Mouse (Mus musculus): Measurements from ENCODE around the gene Ndufaf8. TPM values are rescaled to one million over a fixed set of nuclear protein-coding genes. Genes with fewer than 3 reads are reported as not detected.

Ndufaf8 gene
- polyA plus RNA-seq, 1 experiment from 2014 or later, result 62.0 TPM

GRCm38 (mm10) chr11:120119936-120120541 lies 21.3 kb downstream of the Ndufaf8 start:
- peaks cover 29% of the 10 kb centered on the region for H3K36me3 ChIP-seq (replicated peaks)
- H3K27me3 ChIP-seq, result no peaks in the 10 kb centered on the region
- ATAC-seq (ENCODE audit: low FRiP score), result no peak
- no peaks in the 10 kb centered on the region for H3K9me3 ChIP-seq
- H3K9ac ChIP-seq, result no peak overlapping the region
- no peaks in the 10 kb centered on the region for H3K4me1 ChIP-seq
- no peak overlapping the region for H3K4me3 ChIP-seq (replicated peaks)
- WGBS, result 87% methylated on average over 10 of the region's 10 CpGs
- H3K4me2 ChIP-seq, result no peak overlapping the region
- peak overlapping the region; percentile 21; the same call in 1 of the 2 replicates for H3K27ac ChIP-seq

DNA sequence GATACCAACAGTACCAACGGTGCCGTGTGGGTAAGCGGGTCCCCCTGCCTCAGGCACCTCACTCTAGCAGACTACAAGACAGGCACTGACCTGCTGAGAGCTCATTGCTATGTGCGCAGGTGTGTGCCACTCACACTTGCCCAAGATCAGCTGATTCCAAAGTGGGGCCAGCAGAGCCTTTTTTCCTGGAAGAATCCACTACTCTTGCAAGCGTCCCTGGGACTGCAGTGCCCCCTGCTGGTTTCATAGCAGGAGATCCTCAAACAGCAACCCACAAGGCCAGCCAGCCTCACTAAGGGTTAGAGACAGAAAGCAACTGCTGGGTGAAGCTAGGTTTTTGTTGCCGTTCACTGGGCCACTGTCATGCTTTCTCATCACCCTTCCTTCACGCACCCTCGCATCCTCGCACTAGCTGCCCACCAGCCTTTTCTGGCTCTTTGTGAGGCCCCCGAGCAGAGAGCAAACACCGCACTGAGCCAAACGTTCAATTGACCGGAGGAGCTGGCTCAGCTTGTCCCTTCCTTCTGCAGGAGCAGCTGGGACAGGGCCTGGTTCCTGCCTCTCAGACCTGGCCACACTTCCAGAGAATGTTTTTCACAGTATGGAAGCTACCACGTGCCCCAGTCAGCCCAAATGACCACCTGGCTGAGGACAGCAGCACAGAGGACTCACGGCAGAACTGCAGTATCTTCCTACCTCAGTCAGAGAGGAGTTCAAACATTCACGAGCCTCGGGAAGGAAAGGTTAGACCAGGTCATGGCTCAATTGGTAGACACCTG lies 22.1 kb downstream of the Ndufaf8 start:
- Histone ChIP-seq H3K27me3 (no peaks in the 10 kb centered on the region), H3K9me3 (no peaks in the 10 kb centered on the region), H3K9ac (no peak overlapping the region), H3K27ac (no peak overlapping the region), H3K36me3 (replicated peaks) (peaks cover 22% of the 10 kb centered on the region), H3K4me2 (no peak overlapping the region), H3K4me1 (no peaks in the 10 kb centered on the region), H3K4me3 (replicated peaks) (no peak overlapping the region)
- no peak for ATAC-seq (ENCODE audit: low FRiP score)
- 84% methylated on average over 17 of the region's 17 CpGs for WGBS

GRCm38 (mm10) chr11:120122126-120122525 lies 23.4 kb downstream of the Ndufaf8 start:
- Histone ChIP-seq H3K9me3 (no peaks in the 10 kb centered on the region), H3K4me3 (replicated peaks) (no peak overlapping the region), H3K27ac (no peak overlapping the region), H3K4me1 (no peaks in the 10 kb centered on the region), H3K9ac (no peak overlapping the region), H3K27me3 (no peaks in the 10 kb centered on the region), H3K36me3 (replicated peaks) (peaks cover 16% of the 10 kb centered on the region), H3K4me2 (no peak overlapping the region)
- no peak for ATAC-seq (ENCODE audit: low FRiP score)
- WGBS, result 88% methylated on average over 12 of the region's 12 CpGs

DNA sequence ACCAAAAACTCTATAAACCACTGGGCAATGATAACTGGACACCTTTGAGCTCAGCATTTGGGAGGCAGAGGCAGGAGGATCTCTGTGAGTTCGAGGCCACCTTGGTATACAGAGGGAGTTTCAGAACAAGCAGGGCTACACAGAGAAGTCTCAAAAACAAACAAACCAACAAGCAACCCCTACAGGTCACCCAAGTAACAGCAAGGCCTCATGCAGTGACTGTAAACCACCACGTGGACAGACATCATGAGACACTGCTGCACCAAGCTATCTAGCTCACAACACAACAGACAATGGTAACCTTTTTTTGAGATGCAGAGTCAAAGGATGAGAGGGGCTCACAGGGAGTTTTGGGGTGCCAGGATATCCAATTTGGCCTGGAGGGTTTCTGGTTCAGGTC lies 28.1 kb downstream of the Ndufaf8 start:
- Histone ChIP-seq H3K27ac (no peak overlapping the region), H3K9me3 (no peaks in the 10 kb centered on the region), H3K4me3 (replicated peaks) (no peak overlapping the region), H3K27me3 (no peaks in the 10 kb centered on the region), H3K4me2 (no peak overlapping the region), H3K36me3 (replicated peaks) (peaks cover 51% of the 10 kb centered on the region), H3K4me1 (no peaks in the 10 kb centered on the region), H3K9ac (no peak overlapping the region)
- ATAC-seq (ENCODE audit: low FRiP score), result no peak
- WGBS, result 92% methylated on average over 2 of the region's 2 CpGs

DNA sequence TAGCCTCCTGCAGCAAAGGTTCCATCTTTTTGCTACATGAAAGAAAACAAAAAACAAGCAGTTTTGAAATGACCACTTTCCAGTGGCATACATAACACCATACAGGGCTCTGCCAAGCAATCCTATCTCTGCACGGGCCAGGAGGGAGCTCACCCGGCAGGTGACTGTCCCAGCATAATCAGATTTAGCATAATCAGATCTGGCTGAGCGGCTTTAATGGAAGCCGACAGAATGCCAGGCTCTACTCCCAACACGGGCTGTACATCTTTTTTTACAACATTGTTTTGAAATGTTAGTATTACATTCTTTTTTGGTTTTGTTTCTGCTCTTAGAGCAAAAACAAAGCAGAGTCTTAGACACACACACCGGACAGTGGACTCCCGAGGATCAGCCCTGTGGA lies 30.6 kb downstream of the Ndufaf8 start:
- Histone ChIP-seq H3K27ac (no peak overlapping the region), H3K4me3 (replicated peaks) (no peak overlapping the region)
- 75% methylated on average over 7 of the region's 7 CpGs for WGBS

DNA sequence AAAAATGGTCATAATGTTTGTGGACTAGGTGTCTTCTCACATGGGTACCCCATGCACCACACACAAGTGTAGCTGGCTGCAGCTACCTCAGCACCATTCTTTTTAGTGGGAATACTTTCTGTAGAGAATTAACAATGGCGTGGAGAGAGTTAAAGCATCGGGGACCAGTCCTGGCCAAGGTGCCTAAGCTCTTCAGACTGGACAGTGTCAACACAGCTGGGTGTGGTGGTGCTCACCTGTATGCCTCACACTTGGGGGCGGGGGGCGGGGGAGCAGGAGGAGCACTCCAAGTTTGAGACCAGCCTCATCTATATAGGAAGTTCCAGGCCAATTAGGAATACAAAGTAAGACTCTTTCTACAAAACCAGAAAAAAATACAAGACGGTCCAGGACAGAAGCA lies 35.4 kb downstream of the Ndufaf8 start:
- H3K9ac ChIP-seq, result no peak overlapping the region
- no peak overlapping the region for H3K4me3 ChIP-seq (replicated peaks)
- no peak overlapping the region for H3K27ac ChIP-seq
- peaks cover 13% of the 10 kb centered on the region for H3K4me1 ChIP-seq
- no peak overlapping the region for H3K4me2 ChIP-seq
- no peak for ATAC-seq (ENCODE audit: low FRiP score)
- H3K36me3 ChIP-seq (replicated peaks), result peaks cover 68% of the 10 kb centered on the region
- H3K9me3 ChIP-seq, result no peaks in the 10 kb centered on the region
- WGBS, result 93% methylated on average over 5 of the region's 5 CpGs
- H3K27me3 ChIP-seq, result no peaks in the 10 kb centered on the region

More for the DNA sequence above, 30.6 kb downstream of the Ndufaf8 start:
- Histone ChIP-seq H3K27me3 (no peaks in the 10 kb centered on the region), H3K36me3 (replicated peaks) (peaks cover 66% of the 10 kb centered on the region), H3K4me2 (no peak overlapping the region), H3K9me3 (no peaks in the 10 kb centered on the region), H3K9ac (no peak overlapping the region), H3K4me1 (no peaks in the 10 kb centered on the region)
- ATAC-seq (ENCODE audit: low FRiP score), result no peak

DNA sequence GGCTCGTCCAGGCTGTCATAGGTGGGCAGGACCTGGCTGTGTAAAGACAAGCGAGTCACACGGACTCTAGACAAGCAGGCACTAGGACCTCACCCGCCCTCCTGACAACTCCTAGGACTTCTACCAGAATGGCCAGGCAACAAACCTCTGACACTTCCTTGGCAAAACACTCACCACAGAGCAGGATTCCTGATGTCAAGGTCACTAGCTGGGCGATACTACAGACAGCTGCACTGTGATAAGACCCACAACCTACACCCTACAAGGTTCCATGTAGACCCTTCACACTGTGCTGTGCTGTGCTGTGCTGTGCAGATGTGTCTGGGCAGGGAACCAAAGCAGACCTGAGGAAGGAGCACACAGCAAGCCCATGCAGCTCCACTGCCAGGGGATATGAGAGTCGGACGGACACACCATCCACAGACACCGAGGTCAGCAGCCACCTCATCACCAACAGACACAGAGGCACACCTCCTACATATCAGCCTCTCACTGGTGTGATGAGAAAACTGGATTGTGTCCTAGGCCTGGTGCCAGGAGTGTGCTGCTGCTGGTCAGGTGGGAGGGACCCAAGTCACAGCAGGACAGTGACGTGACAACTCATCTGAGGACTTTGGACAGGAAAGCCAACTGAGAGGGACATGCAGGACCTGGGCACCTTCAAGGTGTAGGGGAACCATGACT lies 36.3 kb downstream of the Ndufaf8 start:
- Histone ChIP-seq H3K4me1 (peaks cover 13% of the 10 kb centered on the region), H3K36me3 (replicated peaks) (peaks cover 65% of the 10 kb centered on the region), H3K9ac (no peak overlapping the region), H3K9me3 (no peaks in the 10 kb centered on the region), H3K4me2 (no peak overlapping the region), H3K4me3 (replicated peaks) (no peak overlapping the region), H3K27ac (no peak overlapping the region), H3K27me3 (no peaks in the 10 kb centered on the region)
- 95% methylated on average over 9 of the region's 9 CpGs for WGBS
- ATAC-seq (ENCODE audit: low FRiP score), result no peak

GRCm38 (mm10) chr11:120136195-120136594 lies 37.5 kb downstream of the Ndufaf8 start:
- H3K4me2 ChIP-seq, result no peak overlapping the region
- no peak overlapping the region for H3K4me3 ChIP-seq (replicated peaks)
- no peak for ATAC-seq (ENCODE audit: low FRiP score)
- WGBS, result 89% methylated on average over 8 of the region's 8 CpGs
- peaks cover 13% of the 10 kb centered on the region for H3K4me1 ChIP-seq
- H3K27me3 ChIP-seq, result no peaks in the 10 kb centered on the region
- H3K9ac ChIP-seq, result no peak overlapping the region
- H3K27ac ChIP-seq, result no peak overlapping the region
- H3K36me3 ChIP-seq (replicated peaks), result peaks cover 55% of the 10 kb centered on the region
- no peaks in the 10 kb centered on the region for H3K9me3 ChIP-seq

GRCm38 (mm10) chr11:120136796-120137624 lies 38.3 kb downstream of the Ndufaf8 start:
- no peak for ATAC-seq (ENCODE audit: low FRiP score)
- WGBS, result 78% methylated on average over 23 of the region's 23 CpGs
- no peak overlapping the region for H3K4me3 ChIP-seq (replicated peaks)
- H3K4me1 ChIP-seq, result peaks cover 13% of the 10 kb centered on the region
- H3K9me3 ChIP-seq, result no peaks in the 10 kb centered on the region
- peaks cover 47% of the 10 kb centered on the region for H3K36me3 ChIP-seq (replicated peaks)
- H3K27me3 ChIP-seq, result no peaks in the 10 kb centered on the region
- no peak overlapping the region for H3K4me2 ChIP-seq
- no peak overlapping the region for H3K9ac ChIP-seq
- no peak overlapping the region for H3K27ac ChIP-seq

DNA sequence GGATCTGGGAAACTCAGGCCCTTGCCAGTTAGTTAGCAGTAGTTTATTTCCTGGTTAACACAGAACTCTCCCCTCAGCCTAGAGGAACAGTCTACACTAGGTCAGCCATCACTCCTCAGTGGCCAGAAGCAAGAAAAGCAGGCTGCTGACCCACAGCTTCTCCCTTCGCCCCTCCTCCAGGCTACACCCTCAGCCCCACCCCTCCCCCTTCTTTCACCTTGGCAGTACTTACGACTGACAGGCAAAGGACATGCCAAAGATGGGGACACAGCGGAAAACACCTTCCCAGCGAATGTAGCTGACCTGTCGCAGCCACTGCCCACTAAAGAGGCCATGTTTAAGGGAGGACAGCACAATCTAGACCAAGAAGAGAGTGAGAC lies 38.9 kb downstream of the Ndufaf8 start:
- H3K9ac ChIP-seq, result 0 out of 2 replicates have a peak overlapping the region, but pooled peaks have one; percentile 5
- H3K36me3 ChIP-seq (replicated peaks), result peaks cover 41% of the 10 kb centered on the region
- H3K27ac ChIP-seq, result no peak overlapping the region
- H3K4me3 ChIP-seq (replicated peaks), result no peak overlapping the region
- ATAC-seq (ENCODE audit: low FRiP score), result no peak
- no peak overlapping the region for H3K4me2 ChIP-seq
- 53% methylated on average over 5 of the region's 5 CpGs for WGBS
- H3K4me1 ChIP-seq, result peaks cover 13% of the 10 kb centered on the region
- no peaks in the 10 kb centered on the region for H3K27me3 ChIP-seq
- H3K9me3 ChIP-seq, result no peaks in the 10 kb centered on the region

DNA sequence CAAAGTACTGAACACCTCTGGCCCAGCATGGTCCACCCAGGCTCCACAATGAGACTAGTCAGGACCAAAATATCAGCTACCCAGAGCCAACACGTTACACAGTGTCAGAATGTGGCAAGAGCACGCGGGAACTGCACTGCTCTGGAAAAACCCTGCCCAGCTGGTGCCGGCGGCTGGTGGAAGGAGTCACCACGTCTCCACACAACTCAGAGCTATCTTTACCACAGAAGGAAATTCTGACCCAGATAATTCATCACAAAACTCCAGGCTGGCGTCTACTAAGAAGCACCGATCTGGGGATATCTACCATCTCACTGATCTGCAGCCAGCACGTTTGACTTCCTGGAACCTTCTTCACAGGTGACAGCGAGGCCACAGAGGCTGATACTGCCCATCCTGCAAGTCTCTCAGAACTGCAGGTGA lies 40.6 kb downstream of the Ndufaf8 start:
- H3K4me3 ChIP-seq (replicated peaks), result no peak overlapping the region
- H3K4me2 ChIP-seq, result no peak overlapping the region
- peaks cover 36% of the 10 kb centered on the region for H3K36me3 ChIP-seq (replicated peaks)
- H3K27ac ChIP-seq, result no peak overlapping the region
- WGBS, result 92% methylated on average over 10 of the region's 10 CpGs
- no peak overlapping the region for H3K9ac ChIP-seq
- peaks cover 13% of the 10 kb centered on the region for H3K4me1 ChIP-seq
- no peaks in the 10 kb centered on the region for H3K9me3 ChIP-seq
- no peak for ATAC-seq (ENCODE audit: low FRiP score)
- H3K27me3 ChIP-seq, result no peaks in the 10 kb centered on the region

DNA sequence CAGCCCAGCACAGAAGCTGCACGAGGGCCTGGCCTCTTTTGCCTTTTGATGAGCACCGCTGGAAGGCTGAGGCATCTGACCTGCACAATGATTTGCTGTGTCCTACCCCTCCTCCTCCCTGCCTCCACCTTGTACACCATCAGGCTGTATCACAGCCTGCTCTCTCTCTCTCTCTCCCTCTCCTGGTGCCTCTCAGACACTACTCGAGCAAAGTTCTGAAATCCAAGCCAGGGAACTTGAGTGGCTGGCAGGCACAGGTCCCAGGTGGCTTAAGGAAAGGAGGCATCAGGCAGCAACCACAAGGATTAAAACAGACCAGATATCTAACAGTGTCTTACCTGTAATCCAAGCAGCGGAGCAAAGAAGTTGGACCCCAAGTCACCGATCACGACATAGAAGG lies 41.5 kb downstream of the Ndufaf8 start:
- Histone ChIP-seq H3K4me2 (no peak overlapping the region), H3K27ac (no peak overlapping the region), H3K9ac (no peak overlapping the region), H3K27me3 (no peaks in the 10 kb centered on the region), H3K4me1 (peaks cover 15% of the 10 kb centered on the region), H3K4me3 (replicated peaks) (no peak overlapping the region), H3K9me3 (no peaks in the 10 kb centered on the region), H3K36me3 (replicated peaks) (peaks cover 28% of the 10 kb centered on the region)
- WGBS, result 81% methylated on average over 6 of the region's 6 CpGs
- no peak for ATAC-seq (ENCODE audit: low FRiP score)
